Mouse (Mus musculus) cerebellum, postnatal 14 days (tissue): ENCODE data around the gene Tlx2.

ENCODE experiments used
- DNase-seq, 2 experiments: peaks; one replicate each; pipeline ENCODE4 v3.0.0; 2021; ENCODE audit warnings: mixed read lengths in 2 of 2

Tlx2 gene

GRCm38 (mm10) chr6:83070247-83070310 lies at the start of gene Tlx2:
Gene Tlx2, minus strand, starts transcription at chr6:83070293.
- no peak for DNase-seq

- peak in 1 of 2 experiments; percentile 58 for DNase-seq
Observed at GRCm38 (mm10) chr6:83119734-83120051, 49.6 kb upstream of the Tlx2 start.

- DNase-seq, result no peak
Observed at GRCm38 (mm10) chr6:83118825-83119733, 49.0 kb upstream of the Tlx2 start.

DNA sequence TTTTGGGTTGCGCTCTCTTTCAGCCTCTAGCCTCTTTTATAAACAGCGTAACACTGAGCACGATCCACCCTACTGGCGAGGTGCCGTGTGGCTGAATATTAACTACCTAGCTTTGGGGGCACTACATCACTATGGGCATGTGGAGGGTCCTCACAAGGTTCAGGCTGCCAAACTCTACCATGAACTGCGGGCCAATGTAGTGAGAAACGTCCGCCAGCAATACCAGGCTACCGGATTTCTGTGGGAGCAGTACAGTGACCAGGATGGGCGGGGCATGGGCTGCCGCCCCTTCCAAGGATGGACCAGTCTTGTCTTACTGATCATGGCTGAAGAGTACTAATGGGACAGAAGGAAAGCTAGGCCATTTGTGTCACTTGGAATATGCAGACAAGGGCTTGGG lies 48.3 kb upstream of the Tlx2 start:
- no peak for DNase-seq

GRCm38 (mm10) chr6:83117616-83118015 lies 47.5 kb upstream of the Tlx2 start:
- DNase-seq, result no peak

GRCm38 (mm10) chr6:83117165-83117438 lies 47.0 kb upstream of the Tlx2 start:
- no peak for DNase-seq

GRCm38 (mm10) chr6:83116373-83117164 lies 46.5 kb upstream of the Tlx2 start:
- DNase-seq, result no peak

DNA sequence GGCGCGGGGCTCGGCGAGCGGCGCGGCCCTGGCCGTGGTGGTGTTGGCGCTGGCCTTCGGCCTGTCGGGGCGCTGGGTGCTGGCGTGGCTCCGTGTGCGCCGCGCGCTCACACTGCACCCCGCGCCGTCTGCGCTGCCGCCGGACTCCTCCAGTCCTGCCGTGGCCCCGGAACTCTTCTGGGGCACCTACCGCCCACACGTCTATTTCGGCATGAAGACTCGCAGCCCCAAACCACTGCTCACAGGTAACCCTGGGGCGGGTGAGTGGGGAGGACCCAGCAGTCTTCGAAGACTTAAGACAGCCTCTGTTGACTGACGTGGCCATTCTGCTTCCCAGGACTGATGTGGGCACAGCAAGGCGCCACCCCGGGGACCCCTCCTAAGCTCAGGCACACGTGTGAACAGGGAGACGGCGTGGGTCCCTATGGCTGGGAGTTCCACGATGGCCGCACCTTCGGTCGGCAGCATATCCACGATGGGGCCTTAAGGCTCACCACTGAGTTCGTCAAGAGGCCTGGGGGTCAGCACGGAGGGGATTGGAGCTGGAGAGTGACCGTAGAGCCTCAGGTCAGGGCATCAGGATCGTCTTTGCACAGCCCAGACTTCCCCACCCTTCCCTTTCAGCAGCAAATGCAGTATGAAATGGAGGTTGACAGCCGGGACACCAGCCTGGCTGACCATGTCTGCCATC lies 45.7 kb upstream of the Tlx2 start:
- peak in 1 of 2 experiments; percentile 46 for DNase-seq

- peak; percentile 94 to 95 for DNase-seq
Observed at GRCm38 (mm10) chr6:83115011-83115671, 45.0 kb upstream of the Tlx2 start, which contains the start of gene Mogs. Gene Mogs, plus strand, starts transcription at chr6:83115496.

GRCm38 (mm10) chr6:83111510-83112136 lies 41.5 kb upstream of the Tlx2 start:
- DNase-seq, result no peak

GRCm38 (mm10) chr6:83108762-83109668 lies 38.9 kb upstream of the Tlx2 start, which contains the start of gene Mrpl53:
Gene Mrpl53, plus strand, starts transcription at chr6:83109040.
- peak; percentile 88 to 89 for DNase-seq

DNA sequence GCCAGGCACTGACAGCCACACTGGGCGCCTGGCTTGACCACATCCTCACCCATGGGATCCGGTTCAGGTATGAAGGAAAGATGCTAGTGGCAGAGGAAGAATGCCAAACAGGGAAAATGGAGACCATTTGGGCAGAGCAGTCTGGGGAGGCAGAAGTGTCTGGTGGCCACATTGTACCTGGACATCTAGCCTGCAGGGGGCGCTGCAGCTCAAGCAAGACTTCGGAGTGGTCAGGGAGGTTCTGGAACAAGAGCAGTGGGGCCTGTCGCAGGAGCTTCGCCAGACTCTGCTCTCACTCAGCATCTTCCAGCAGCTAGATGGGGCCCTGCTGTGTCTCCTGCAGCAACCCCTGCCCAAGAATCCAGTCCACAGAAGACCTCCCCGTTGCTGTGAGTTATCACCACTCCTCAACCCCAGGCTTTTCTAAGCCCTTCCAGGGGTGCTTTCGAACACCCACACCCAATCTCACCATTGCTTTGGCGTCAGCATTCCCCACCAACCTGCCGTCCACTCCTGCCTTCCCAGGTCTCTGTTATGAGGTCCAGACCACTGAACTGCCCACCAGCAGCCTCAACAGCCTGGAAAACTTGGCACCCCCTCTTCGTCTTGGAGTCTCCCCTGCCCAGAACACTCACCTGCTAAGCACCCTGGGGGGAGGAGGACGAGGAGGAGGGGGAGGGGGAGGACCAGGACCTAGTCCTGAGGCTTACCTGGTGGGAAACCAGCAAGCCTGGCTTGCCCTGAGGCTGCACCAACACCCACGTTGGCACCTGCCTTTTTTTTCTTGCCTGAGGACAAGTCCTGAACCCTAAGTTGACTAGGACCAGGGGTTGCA lies 37.7 kb upstream of the Tlx2 start:
- DNase-seq, result peak; percentile 75 to 93

GRCm38 (mm10) chr6:83104158-83104557 lies 34.1 kb upstream of the Tlx2 start:
- no peak for DNase-seq

- no peak for DNase-seq
Observed at GRCm38 (mm10) chr6:83103130-83103650, 33.1 kb upstream of the Tlx2 start.

- DNase-seq, result peak; percentile 66 to 68
Observed at GRCm38 (mm10) chr6:83101688-83102556, 31.8 kb upstream of the Tlx2 start.

DNA sequence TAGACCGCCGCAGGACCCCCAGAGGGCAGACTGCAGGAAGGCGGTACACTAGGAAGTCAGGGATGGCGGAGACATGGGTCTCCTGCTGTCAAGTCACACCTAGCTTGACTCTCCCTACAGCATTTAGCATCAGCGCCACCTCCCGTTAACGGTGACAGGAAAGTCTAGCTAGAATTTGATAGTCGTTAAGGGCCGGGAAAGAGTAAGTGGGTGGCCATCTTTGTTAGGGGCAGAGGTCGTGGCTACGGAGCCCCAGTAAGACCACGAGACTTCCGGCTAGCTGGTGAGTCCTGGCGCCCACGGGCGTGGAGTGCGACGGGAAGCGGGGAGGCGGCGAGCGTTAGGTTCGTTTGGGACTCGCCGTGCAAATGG lies 31.2 kb upstream of the Tlx2 start, which contains the start of the genes Ccdc142 and Gm42688:
Gene Ccdc142, plus strand, starts transcription at position 286 of the 372 bp plus-strand sequence.
Gene Gm42688, plus strand, starts transcription at position 302 of the 372 bp plus-strand sequence.
- peak; percentile 92 for DNase-seq

DNA sequence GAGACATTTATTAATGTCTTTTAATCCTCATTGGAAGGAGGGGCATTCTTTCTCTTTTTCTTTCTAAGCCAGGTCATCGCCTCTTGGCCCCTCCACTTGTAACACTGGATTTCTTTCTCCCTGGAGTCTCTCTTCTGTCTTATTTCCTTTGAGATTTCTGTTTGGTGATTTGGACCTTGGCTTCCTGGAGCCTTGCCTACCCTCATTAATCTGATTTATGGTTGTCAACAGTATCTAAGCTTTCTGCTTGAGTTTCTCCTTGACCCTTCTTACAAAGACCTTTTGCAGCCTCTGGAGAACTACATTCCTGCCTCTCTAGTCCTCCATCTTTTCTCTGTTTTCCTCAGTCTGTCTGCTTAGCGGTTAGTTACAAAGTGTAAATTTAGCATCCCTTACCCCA lies 28.3 kb upstream of the Tlx2 start:
- DNase-seq, result no peak

GRCm38 (mm10) chr6:83095968-83096367 lies 25.9 kb upstream of the Tlx2 start:
- DNase-seq, result no peak

GRCm38 (mm10) chr6:83092416-83093127 lies 22.5 kb upstream of the Tlx2 start:
- no peak for DNase-seq
